Mouse (Mus musculus): ENCODE data around the gene Ndufv1.
"Not testable (repeated sequence)": the region's sequence is repeated elsewhere in the genome, so short reads cannot be mapped to it uniquely, and the experiment has no call there.

The Ndufv1 gene

DNA sequence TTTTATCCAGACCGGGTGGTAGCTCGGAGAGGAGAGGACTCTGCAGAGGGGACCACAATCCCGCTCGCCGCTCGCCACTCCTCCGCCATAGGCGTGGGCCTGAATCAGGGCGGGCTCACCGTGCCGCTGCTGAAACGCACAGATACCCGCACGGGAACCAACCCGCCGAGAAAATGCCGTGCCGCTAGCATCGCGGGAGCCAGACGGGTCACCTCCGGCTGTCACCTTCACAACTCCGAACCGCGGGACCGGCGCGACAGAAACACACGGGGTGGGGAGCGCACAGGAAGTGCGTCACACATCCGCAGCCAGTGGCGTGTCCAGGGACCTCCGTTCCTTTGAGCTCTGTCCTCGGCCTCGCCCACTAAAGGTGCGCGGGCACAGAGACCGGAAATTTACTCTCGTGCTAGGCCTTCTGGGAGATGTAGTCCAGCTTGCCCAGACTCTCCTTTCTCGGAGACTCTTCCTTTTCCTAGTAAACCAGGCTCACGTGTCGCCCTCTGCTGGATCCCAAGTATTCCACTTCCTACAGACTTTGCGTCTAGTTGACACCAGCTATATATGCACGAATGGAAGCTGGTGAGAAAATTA, at the start of gene Ndufv1:
Gene Ndufv1 (minus strand): TSS at position 375 of the 591 bp plus-strand sequence.
- peak; percentile 94 for DNase-seq (ENCODE audit: low spot score)

DNA sequence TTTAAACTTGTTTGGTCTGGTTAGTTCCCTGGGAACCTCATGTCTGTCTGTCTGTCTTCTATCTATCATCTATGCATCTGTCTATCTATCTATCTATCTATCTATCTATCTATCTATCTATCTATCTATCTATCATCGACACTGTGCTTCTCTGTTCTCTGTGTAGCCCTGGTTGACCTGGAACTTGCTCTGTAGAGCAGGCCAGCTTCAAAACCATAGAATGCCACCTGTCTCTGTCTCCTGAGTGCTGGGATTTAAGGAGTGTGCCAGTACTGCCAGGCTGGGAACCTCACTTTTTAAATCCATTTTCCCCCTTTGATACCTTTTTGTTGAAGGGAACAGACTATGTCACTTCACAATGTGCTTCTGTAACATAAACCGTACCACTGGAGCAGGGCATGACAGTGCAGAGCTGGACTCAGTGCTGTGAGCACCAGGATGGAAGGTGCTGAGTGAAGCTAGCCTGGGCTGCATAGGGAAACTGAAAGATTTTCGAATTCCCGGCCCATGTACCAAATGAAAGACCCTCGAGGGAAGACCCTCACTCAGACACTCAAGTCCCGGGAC, 48.4 kb upstream of the Ndufv1 start:
- DNase-seq (ENCODE audit: low spot score): no peak

DNA sequence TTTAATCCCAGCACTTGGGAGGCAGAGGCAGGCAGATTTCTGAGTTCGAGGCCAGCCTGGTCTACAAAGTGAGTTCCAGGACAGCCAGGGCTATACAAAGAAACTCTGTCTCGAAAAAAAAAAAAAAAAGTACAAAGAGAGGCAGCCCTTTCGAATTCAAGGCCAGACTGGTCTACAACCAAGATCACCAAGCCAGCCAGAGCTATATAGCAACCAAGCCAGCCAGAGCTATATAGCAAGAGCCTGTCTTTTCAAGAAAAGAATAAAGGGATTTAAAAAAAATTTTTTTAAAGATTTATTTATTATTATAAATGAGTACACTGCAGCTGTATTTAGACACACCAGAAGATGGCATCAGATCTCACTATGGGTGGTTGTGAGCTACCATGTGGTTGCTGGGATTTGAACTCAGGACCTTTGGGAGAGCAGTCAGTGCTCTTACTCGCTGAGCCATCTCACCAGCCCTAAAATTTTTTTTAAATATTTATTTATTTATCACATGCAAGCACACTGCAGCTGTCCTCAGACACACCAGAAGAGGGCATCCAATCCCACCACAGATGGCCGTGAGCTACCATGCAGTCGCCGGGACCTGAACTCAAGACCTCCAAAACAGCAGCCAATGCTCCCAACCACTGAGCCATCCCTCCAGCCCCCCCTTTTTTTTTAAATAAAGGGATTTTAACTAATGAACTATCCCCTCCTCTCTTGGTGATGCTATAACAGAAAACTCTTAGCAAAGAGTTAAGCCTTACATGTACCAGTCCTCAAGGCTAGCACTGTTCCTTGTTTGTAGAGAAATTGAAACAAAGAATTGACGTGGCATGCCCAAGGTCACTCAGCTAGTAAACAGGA, 47.7 kb upstream of the Ndufv1 start:
- not testable (repeated sequence) for DNase-seq (ENCODE audit: low spot score)

DNA sequence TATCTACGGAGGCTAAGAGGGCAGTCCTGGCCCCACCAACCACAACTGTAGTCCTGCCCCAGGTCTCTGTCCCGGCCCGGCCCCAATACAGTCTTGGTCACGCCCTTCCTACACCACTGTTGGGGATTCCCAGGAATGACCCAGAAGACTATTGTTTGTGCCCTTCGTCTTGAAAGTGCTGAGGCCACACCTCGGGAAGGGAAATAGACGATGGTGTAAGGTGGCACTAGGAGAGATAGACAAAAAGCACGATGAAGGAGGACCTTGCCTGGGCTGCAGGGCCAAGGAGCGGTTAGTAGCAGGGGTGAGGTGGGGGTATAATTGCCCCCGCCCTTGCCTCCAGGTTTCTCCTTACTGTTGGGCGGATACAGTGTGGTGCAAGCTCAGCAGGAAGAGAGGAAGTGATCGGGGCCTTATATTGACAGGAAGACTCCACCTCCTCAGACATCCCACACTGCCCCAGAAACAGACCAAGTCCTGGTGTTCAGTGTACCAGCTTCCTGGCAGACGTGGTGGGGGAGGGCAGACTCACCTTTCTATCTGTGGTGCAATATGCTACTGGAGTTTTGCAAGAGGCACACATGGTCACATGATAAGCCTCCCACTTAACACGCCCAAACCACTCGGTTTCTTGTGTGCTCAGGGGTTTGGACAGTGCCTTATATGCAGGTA, 46.6 kb upstream of the Ndufv1 start, which contains the start of gene Gstp3:
Gene Gstp3 (minus strand): TSS at position 501 of the 672 bp plus-strand sequence.
- DNase-seq (ENCODE audit: low spot score): no peak

DNA sequence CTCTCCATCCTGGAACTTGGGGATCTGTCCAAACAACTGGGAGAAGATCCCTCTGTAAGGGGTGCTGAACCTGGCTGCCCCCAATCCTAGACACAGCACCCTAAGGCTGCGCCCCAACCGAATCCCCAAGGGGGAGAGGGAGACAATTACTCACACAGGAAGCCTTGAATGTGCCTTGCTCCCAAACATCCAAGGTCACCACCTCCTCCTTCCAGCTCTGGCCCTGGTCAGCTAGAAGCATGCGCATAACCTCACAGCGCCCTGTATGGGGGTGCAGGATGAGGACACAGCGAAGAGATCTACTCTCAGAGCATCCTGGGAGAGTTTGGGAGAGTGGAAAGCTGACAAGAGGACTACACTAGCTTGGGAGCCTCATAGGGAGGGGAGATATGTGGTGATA, 46.0 kb upstream of the Ndufv1 start:
- no peak for DNase-seq (ENCODE audit: low spot score)

DNA sequence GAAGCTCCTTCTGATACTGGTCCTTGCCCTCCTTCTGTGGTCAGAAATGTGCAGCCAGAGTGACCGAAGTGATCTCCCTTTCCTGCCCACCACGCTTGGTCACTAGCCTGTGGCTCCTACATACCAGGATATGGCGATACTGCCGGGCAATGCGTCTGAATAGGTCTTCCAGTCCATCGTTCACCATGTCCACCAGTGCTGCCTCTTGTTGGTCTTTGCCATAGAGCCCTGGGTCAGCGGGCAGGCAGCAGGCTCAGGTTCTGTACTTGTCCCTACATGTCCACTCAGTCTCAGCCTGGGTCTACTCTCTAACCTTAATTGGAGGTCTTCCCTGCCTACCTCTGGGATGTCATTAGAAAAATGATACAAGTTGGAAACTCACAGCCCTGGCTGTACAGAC, 45.4 kb upstream of the Ndufv1 start:
- DNase-seq (ENCODE audit: low spot score): no peak

DNA sequence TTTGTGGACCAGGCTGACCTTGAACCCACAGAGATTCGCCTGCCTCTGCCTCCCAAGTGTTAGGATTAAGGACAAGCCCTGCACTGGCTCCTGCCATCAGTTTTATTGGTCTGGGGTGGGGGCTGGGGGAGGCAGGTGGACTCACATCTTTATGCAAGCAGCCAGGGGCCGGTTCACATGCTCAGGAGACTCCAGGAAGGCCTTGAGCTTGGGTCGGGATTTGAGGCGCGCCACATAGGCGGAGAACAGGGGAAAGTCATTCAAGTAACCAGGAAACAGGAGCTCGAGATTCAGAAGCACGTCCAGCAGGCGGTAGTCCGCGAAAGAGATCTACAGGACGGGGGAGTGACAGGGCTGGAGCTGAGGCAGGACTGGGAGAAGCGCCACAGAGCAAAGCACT, 44.8 kb upstream of the Ndufv1 start:
- no peak for DNase-seq (ENCODE audit: low spot score)

DNA sequence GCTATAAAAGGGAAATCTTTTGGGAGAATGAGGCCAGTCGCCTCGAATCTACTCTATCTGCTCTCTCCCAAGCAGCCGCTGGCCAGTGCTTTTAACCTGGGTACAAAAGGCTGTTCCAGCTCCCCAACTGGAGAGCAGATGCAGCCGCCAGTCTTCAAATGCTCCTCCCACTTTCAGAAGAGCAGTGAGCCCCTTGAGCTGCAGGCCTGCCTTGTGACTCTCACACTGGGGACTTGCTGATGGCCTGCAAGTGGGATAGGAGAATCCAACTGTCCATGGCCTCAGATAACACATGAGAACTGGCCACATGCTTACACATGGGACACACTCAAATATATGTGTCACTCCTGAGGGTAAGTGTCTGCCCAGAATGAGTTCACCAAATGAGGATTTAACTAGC, 44.1 kb upstream of the Ndufv1 start:
- DNase-seq (ENCODE audit: low spot score): no peak

DNA sequence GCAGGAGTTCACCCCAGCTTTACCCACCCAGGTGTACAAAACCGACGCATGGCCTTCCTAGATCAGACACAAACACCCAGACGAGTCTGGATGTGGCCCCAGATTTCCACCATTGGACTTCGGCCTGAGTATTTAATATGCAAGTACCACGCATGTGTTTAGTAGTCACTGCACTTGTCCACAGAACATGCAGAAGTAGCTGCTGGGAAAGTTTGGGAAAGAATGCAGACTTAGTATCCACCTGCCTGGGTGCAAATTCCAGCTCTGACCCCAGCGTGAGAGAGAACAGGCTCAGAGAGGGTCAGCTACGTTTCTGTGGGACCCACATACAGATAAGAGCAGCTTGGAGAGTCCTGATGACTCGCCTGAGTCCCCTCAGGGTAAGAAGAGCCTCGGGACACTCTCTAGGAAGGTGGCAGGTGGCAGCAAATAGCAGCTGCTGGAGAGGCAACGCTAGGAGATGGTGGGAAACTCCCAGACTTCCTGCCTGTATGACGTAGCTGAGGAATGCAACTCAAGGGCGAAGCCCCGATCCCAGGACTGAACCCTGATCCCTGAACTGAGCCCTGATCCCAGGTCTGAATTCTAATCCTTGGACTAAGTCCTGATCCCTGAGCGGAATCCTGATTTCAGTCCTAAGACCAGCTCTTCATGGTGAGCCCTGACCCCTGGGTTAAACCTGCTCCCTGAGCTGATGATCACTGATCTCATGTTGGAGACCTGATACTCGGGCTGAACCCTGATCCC, 43.5 kb upstream of the Ndufv1 start:
- no peak for DNase-seq (ENCODE audit: low spot score)

DNA sequence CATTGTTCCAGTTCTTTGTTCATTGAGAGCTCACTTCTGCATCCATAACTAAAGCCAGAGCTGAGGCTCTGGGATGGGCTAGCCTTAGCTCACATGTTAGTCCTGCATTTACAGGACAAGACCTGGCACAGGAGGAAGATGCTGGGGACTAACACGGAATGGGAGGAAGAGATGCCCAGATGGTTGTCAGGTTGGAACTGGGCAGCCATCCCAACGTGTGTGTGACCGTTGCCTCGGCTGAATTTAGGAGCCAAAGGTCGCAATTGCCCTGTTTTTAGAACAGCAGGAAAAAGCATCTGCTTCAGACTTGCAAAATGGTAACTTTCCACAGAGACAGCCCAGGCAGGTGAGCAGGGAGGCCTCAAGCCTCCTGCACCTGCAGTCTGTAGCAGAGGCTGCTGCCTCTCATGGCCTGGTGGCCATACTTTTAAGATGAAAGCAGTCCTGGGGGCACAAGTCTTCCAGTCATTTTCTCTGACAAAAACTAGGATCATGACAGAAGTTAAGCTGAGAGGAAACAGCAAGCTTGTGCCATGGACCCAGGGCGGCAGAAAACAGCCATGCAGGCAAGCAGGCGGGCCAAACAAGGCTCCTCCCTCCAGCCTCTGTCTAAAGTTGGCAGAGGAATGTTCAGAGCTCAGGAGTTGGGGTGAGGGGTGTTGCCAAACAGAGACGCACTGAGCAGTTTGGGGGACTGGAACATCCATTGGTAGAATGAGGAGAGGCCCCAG, 42.8 kb upstream of the Ndufv1 start:
- DNase-seq (ENCODE audit: low spot score): no peak

DNA sequence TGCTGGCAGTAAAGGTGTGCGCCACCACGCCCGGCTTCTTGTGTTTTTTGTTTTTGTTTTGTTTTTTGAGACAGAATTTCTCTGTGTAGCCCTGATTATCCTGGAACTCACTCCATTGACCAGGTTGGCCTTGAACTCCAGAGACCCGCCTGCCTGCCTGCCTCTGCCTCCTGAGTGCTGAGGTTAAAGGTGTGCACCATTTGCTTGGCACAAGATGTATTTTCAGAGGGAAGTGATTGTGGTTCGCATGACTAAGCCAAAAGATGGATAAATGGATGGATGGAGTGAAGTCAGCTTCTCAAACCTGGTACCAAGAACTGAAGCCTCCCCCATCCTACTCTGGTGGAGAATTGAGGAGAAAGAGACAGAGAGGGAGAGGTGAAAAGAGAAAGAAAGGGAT, 42.0 kb upstream of the Ndufv1 start:
- DNase-seq (ENCODE audit: low spot score): no peak

DNA sequence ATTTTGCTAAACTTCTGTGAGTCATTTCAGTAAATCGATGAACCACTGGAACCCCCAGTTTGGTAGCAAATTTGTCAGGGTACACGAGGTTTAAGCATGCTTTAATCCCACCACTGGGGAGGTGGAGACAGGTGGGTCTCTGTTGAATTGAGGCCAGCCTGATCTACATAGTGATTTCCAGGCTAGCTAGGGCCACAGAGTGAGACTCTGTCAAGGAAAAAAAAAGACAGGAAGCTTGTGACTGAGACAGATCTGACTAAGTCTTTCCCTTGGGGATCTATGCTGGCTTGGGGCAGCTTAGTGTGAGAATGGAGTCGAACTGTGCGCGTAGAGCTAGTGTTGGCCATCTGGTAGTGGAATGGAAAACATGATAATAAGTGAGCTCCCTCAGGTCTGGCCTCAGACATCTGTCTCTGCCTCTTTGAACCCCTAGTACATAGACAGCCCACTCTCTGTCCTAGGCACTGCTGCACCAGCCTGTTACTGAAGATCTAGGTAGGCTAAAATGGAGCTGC, 40.0 kb upstream of the Ndufv1 start:
- no peak for DNase-seq (ENCODE audit: low spot score)

DNA sequence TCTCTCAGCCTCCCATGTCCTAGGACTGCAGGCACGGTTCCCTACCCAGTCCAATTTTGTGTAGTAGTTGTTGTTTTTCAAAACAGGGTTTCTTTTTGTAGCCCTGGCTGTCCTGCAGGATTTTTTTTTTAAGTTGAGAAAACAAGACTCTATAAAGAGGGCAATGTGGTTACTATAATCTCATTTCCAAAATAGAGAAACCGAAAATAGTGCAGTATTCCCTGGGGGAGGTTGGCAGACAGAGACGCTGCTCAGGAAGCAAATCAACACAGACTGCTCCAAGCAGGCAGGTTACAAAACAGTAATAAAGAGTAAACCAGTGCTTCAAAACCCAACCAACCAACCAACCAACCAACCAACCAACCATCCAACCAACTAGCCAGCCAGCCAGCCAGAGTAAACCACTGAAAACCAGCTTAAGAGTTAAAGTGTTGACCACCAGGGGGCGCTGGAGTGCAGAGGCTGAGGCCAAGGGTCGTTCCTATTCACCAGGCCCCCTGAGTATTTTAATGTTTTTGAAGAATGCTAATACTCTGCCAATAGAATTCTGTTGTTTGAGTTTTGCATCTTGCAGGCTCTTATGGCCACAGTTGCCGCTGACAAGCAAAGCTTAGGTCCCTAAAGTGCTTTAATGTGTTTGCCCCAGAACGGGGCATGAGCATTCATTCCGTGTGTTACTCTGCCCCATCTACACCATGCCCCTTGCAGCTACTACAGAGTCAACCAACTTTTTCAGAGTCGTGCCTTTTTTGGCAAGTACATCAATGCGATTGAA, 39.3 kb upstream of the Ndufv1 start:
- no peak for DNase-seq (ENCODE audit: low spot score)

DNA sequence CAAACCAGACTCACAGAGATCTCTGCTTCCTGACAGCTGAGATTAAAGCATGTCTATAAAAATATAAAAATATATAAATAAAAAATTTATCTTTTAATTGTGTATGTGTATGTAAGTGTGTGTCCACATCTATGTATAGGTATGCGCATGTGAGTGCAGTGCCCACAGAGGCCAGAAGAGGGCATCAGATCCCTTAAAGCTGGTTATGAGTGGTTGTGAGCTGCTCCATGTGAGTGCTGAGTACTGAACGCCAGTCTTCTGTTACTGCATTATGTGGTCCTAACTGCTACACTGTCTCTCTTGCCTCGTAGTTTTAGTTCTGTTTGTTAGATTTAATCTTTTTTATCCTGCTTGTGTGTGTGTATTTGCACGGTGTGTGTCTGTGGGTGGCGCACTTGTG, 38.4 kb upstream of the Ndufv1 start:
- no peak for DNase-seq (ENCODE audit: low spot score)

DNA sequence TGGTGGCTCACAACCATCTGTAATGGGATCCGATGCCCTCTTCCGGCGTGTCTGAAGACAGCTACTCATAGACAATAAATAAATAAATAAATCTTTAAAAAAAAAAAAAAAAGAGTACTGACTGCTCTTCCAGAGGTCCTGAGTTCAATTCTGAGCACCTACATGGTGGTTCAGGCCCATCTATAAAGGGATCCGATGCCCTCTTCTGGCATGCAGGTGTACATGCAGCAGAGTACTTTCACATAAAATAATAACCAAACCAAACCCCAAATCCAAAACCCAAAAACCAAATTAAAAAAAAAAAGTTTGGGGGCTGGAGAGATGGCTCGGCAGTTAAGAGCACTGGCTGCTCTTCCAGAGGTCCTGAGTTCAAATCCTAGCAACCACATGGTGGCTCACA, 36.5 kb upstream of the Ndufv1 start:
- not testable (repeated sequence) for DNase-seq (ENCODE audit: low spot score)

DNA sequence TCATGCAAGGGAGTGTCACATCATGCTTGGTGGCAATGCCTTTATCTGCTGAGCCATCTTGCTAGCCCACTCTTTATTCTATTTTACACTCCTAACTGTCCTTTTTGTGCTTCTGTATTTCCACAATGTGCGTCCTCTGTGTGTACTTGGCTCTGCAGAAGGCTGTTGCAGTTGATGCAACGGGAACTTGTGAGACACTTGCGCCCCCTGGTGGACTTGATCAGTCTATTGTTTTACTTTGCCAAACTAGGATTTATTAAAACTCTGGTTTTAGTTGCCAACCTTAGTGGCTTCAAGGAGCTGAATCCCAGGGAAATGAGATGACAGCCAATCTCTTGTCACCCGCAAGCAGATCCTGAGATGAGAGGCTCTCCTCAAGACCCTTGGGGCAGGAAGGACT, 35.3 kb upstream of the Ndufv1 start:
- DNase-seq (ENCODE audit: low spot score): peak; percentile 55

DNA sequence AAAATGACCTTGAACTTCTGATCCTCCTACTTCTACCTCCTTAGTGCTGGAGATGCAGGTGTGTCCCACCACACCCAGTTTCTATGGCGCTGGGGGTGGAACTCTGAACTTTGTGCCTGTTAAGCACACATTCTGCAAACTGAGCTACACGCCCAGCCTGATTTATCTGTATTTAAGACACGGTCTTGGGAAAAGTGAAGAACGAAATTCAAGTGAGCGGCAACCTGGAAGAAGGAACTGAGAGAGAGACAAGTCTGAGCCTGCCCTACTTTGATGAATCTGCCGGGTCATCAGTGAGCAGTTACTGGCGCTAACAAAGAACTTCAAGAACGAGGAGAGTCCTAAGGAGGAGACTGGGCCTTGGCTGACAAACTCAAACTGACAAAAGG, 34.3 kb upstream of the Ndufv1 start:
- no peak for DNase-seq (ENCODE audit: low spot score)

DNA sequence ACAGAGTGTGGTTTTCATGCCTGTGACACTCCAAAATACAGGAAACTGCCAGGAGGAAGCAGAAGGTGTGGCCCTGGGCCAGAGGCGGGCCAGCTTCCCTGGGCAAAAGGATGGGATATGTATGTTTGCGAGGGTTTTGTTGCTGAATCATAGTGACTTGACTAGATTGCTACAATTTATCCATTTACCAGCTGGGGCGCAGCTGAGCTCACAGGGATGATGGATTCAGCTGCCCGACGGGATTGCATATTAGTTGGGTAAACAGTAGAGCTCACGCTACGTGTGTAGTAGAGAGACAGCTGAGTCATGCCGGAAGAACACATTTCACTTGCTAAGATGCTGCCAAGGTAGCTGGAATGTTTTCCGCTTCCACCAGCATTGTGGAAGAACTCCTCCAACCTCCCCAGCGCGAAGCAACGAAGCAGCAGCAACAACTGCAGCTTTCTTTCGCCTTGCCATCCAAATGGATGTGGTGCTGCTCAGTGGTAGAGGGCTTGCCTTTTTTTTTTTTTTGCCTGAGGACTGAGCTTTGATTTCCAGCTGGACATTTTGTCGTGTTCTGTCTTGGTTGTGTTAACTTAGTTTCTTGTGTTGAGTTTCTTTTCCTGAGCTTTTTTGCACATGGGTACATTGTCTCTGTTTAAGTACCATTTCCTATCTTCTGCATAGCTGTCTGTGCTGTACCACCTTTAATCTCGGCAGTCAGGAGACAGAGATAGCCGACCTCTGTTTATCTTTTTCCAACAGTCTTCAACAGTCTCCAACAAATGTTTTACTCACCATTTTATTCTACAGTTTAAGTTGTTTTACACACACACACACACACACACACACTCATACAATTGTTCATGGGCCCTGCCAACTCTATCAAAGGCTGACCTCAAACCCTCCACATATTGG, 33.6 kb upstream of the Ndufv1 start, which contains the start of gene Gstp2:
Gene Gstp2 (minus strand): TSS at position 58 of the 900 bp plus-strand sequence.
- peak; percentile 84 for DNase-seq (ENCODE audit: low spot score)

DNA sequence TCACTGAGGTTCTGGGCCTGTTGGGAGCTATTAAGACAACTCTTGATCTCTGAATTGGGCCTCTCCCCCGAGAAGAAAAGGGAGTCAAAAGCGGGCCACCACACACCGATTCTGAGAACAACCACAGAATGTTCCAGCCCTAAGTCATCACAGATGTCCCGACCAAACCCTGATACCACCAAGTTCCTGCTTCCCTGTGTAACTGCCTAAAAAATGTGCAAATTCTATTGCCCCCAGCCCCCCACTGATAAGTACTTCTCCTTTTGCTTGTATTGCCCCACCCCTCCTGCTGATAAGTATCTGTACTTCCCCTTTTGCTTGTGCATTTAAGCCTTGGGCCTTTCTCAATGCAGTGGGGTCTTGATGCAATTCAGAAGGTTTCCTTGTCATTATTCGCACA, 31.5 kb upstream of the Ndufv1 start:
- DNase-seq (ENCODE audit: low spot score): not testable (repeated sequence)
